Mouse (Mus musculus) retina, postnatal 1 day (tissue): ENCODE measurements at regions not wholly inside any gene's neighbourhood (a gene's known extent, or its start where the extent isn't known, plus 50 kb on each side); places are given as distances from the start of the nearest gene placed in this dataset.

Experiments used
- DNase-seq: peaks from one replicate; pipeline ENCODE4 v3.0.0-alpha.2; 2012

- no peak for DNase-seq
Observed at GRCm38 (mm10) chrX:12479207-12479606, 108.4 kb upstream of the Atp6ap2 start.

- no peak for DNase-seq
Observed at GRCm38 (mm10) chrX:12490957-12491356, 96.6 kb upstream of the Atp6ap2 start.

- peak; percentile 27 for DNase-seq
Observed at GRCm38 (mm10) chrX:12493216-12493615, 94.4 kb upstream of the Atp6ap2 start.

- no peak for DNase-seq
Observed at GRCm38 (mm10) chrX:12493916-12494315, 93.7 kb upstream of the Atp6ap2 start.

GRCm38 (mm10) chrX:12494535-12494934 lies 93.1 kb upstream of the Atp6ap2 start:
- DNase-seq = no peak

GRCm38 (mm10) chrX:12500601-12501000 lies 87.0 kb upstream of the Atp6ap2 start:
- no peak for DNase-seq

- peak; percentile 8 for DNase-seq
Observed at GRCm38 (mm10) chrX:12502364-12502763, 85.2 kb upstream of the Atp6ap2 start.

GRCm38 (mm10) chrX:12503581-12503980 lies 84.0 kb upstream of the Atp6ap2 start:
- DNase-seq = no peak

GRCm38 (mm10) chrX:12511119-12511518 lies 76.5 kb upstream of the Atp6ap2 start:
- no peak for DNase-seq

GRCm38 (mm10) chrX:12525044-12525443 lies 62.6 kb upstream of the Atp6ap2 start:
- no peak for DNase-seq

- no peak for DNase-seq
Observed at GRCm38 (mm10) chrX:12530406-12531311, 56.9 kb upstream of the Atp6ap2 start.
